Mouse (Mus musculus) neural tube, embryonic 15.5 days (tissue): ENCODE data around the gene Cdc14b. TPM values are rescaled to one million over a fixed set of nuclear protein-coding genes. Genes with fewer than 3 reads are reported as not detected.

Experiments used
- ATAC-seq: fragments of 200-750 bp; cut with Nextera tagmentation; 2 replicates; pipeline ENCODE4 v1.8.0; 2017; ENCODE audit warnings: mild to moderate bottlenecking, moderate TSS enrichment, moderate library complexity; ENCODE audit not compliant: low FRiP score
- H3K27ac ChIP-seq: fragments of 300-500 bp; sonication (generic); replicated peaks from 2 replicates; pipeline ENCODE4 v1.5.1; 2015; ENCODE audit warnings: mild to moderate bottlenecking, inconsistent platforms
- H3K27me3 ChIP-seq: fragments of 300-500 bp; sonication (generic); replicated peaks from 2 replicates; pipeline ENCODE4 v1.6.1; 2015; ENCODE audit warnings: inconsistent platforms
- H3K36me3 ChIP-seq: fragments of 300-500 bp; sonication (generic); 2 replicates; pipeline ENCODE4 v1.6.1; 2015; ENCODE audit warnings: inconsistent platforms
- H3K4me1 ChIP-seq: fragments of 300-500 bp; sonication (generic); 2 replicates; pipeline ENCODE4 v1.6.1; 2015; ENCODE audit warnings: inconsistent platforms
- H3K4me2 ChIP-seq: fragments of 300-500 bp; sonication (generic); 2 replicates; pipeline ENCODE4 v1.6.1; 2015; ENCODE audit warnings: inconsistent platforms, mild to moderate bottlenecking, moderate library complexity
- H3K4me3 ChIP-seq: fragments of 300-500 bp; sonication (generic); replicated peaks from 2 replicates; pipeline ENCODE4 v1.5.1; 2015; ENCODE audit warnings: mild to moderate bottlenecking, inconsistent platforms
- H3K9ac ChIP-seq: fragments of 300-500 bp; sonication (generic); replicated peaks from 2 replicates; pipeline ENCODE4 v1.6.1; 2015; ENCODE audit warnings: mild to moderate bottlenecking, inconsistent platforms
- H3K9me3 ChIP-seq: fragments of 300-500 bp; sonication (generic); replicated peaks from 2 replicates; pipeline ENCODE4 v1.6.1; 2016; ENCODE audit warnings: inconsistent platforms
- WGBS: fragments of 180-500 bp; shearing (Covaris S2); methylation state at CpG from one replicate; pipeline ENCODE4 v1.1.7; 2015; ENCODE audit warnings: mixed read lengths; 5-methylcytosine and 5-hydroxymethylcytosine counted together
- polyA plus RNA-seq: library from polyadenylated mRNA; unstranded; fragments of >200 nt; fragmentation: Nextera tagmentation; extraction: Ambion mirVana; gene quantifications from 2 replicates; pipeline ENCODE4 v1.2.1, GENCODE M21; 2015

The Cdc14b gene
- polyA plus RNA-seq, 1 experiment from 2014 or later: 2.8 TPM

- 92% methylated on average over 4 of the region's 4 CpGs for WGBS
- Histone ChIP-seq H3K9ac (no peak overlapping the region), H3K4me2 (no peak overlapping the region), H3K9me3 (no peaks in the 10 kb centered on the region), H3K36me3 (no peaks in the 10 kb centered on the region), H3K4me3 (no peak overlapping the region), H3K4me1 (no peaks in the 10 kb centered on the region), H3K27me3 (no peaks in the 10 kb centered on the region), H3K27ac (no peak overlapping the region)
- ATAC-seq: no peak
Observed at GRCm38 (mm10) chr13:64226725-64227124, 48.4 kb downstream of the Cdc14b start.

GRCm38 (mm10) chr13:64225738-64226137, 49.4 kb downstream of the Cdc14b start:
- WGBS: 94% methylated on average over 3 of the region's 3 CpGs
- Histone ChIP-seq H3K9ac (no peak overlapping the region), H3K27ac (no peak overlapping the region), H3K4me3 (no peak overlapping the region), H3K4me2 (no peak overlapping the region), H3K36me3 (no peaks in the 10 kb centered on the region), H3K27me3 (no peaks in the 10 kb centered on the region), H3K4me1 (no peaks in the 10 kb centered on the region), H3K9me3 (no peaks in the 10 kb centered on the region)
- ATAC-seq: no peak

- no peaks in the 10 kb centered on the region for H3K4me1 ChIP-seq
- no peak overlapping the region for H3K4me3 ChIP-seq
- no peaks in the 10 kb centered on the region for H3K9me3 ChIP-seq
- H3K27ac ChIP-seq: no peak overlapping the region
- H3K27me3 ChIP-seq: no peaks in the 10 kb centered on the region
- no peaks in the 10 kb centered on the region for H3K36me3 ChIP-seq
- ATAC-seq: no peak
- no peak overlapping the region for H3K4me2 ChIP-seq
- no peak overlapping the region for H3K9ac ChIP-seq
- WGBS: 95% methylated on average over 5 of the region's 5 CpGs
Observed at GRCm38 (mm10) chr13:64214891-64215290, 60.2 kb downstream of the Cdc14b start.

GRCm38 (mm10) chr13:64211995-64212603, 63.0 kb downstream of the Cdc14b start:
- no peak for ATAC-seq
- no peak overlapping the region for H3K4me2 ChIP-seq
- no peaks in the 10 kb centered on the region for H3K27me3 ChIP-seq
- H3K27ac ChIP-seq: no peak overlapping the region
- WGBS: 92% methylated on average over 5 of the region's 5 CpGs
- H3K4me3 ChIP-seq: no peak overlapping the region
- H3K9me3 ChIP-seq: no peaks in the 10 kb centered on the region
- no peaks in the 10 kb centered on the region for H3K4me1 ChIP-seq
- no peaks in the 10 kb centered on the region for H3K36me3 ChIP-seq
- H3K9ac ChIP-seq: no peak overlapping the region

GRCm38 (mm10) chr13:64208146-64208545, 66.9 kb downstream of the Cdc14b start:
- Histone ChIP-seq H3K4me3 (no peak overlapping the region), H3K36me3 (no peaks in the 10 kb centered on the region), H3K4me1 (no peaks in the 10 kb centered on the region), H3K4me2 (no peak overlapping the region), H3K27ac (no peak overlapping the region), H3K9ac (no peak overlapping the region), H3K9me3 (no peaks in the 10 kb centered on the region), H3K27me3 (no peaks in the 10 kb centered on the region)
- no peak for ATAC-seq
- WGBS: 89% methylated on average over 6 of the region's 6 CpGs

GRCm38 (mm10) chr13:64205186-64205585, 69.9 kb downstream of the Cdc14b start:
- WGBS: 44% methylated on average over 2 of the region's 2 CpGs
- H3K36me3 ChIP-seq: no peaks in the 10 kb centered on the region
- no peaks in the 10 kb centered on the region for H3K4me1 ChIP-seq
- H3K4me2 ChIP-seq: no peak overlapping the region
- H3K27me3 ChIP-seq: no peaks in the 10 kb centered on the region
- H3K4me3 ChIP-seq: no peak overlapping the region
- no peaks in the 10 kb centered on the region for H3K9me3 ChIP-seq
- no peak for ATAC-seq
- H3K27ac ChIP-seq: no peak overlapping the region
- no peak overlapping the region for H3K9ac ChIP-seq

GRCm38 (mm10) chr13:64204726-64205125, 70.4 kb downstream of the Cdc14b start:
- Histone ChIP-seq H3K4me1 (no peaks in the 10 kb centered on the region), H3K36me3 (no peaks in the 10 kb centered on the region), H3K4me3 (no peak overlapping the region), H3K9ac (no peak overlapping the region), H3K27ac (no peak overlapping the region), H3K27me3 (no peaks in the 10 kb centered on the region), H3K4me2 (no peak overlapping the region), H3K9me3 (no peaks in the 10 kb centered on the region)
- 86% methylated on average over 2 of the region's 2 CpGs for WGBS
- no peak for ATAC-seq

GRCm38 (mm10) chr13:64200911-64201310, 74.2 kb downstream of the Cdc14b start:
- Histone ChIP-seq H3K4me1 (no peaks in the 10 kb centered on the region), H3K36me3 (no peaks in the 10 kb centered on the region), H3K9ac (no peak overlapping the region), H3K4me3 (no peak overlapping the region), H3K27ac (no peak overlapping the region), H3K4me2 (no peak overlapping the region), H3K27me3 (no peaks in the 10 kb centered on the region), H3K9me3 (no peaks in the 10 kb centered on the region)
- WGBS: 96% methylated on average over 4 of the region's 4 CpGs
- ATAC-seq: no peak

- H3K27me3 ChIP-seq: no peaks in the 10 kb centered on the region
- H3K4me2 ChIP-seq: no peak overlapping the region
- H3K27ac ChIP-seq: no peak overlapping the region
- no peaks in the 10 kb centered on the region for H3K36me3 ChIP-seq
- 90% methylated on average over 4 of the region's 4 CpGs for WGBS
- no peak overlapping the region for H3K9ac ChIP-seq
- no peaks in the 10 kb centered on the region for H3K4me1 ChIP-seq
- ATAC-seq: no peak
- no peak overlapping the region for H3K4me3 ChIP-seq
- no peaks in the 10 kb centered on the region for H3K9me3 ChIP-seq
Observed at GRCm38 (mm10) chr13:64198310-64198709, 76.8 kb downstream of the Cdc14b start.

- no peaks in the 10 kb centered on the region for H3K4me1 ChIP-seq
- no peak overlapping the region for H3K4me2 ChIP-seq
- 87% methylated on average over 6 of the region's 6 CpGs for WGBS
- no peak for ATAC-seq
- H3K27ac ChIP-seq: no peak overlapping the region
- H3K4me3 ChIP-seq: no peak overlapping the region
- H3K27me3 ChIP-seq: no peaks in the 10 kb centered on the region
- no peaks in the 10 kb centered on the region for H3K9me3 ChIP-seq
- H3K9ac ChIP-seq: no peak overlapping the region
- H3K36me3 ChIP-seq: no peaks in the 10 kb centered on the region
Observed at GRCm38 (mm10) chr13:64197899-64198298, 77.2 kb downstream of the Cdc14b start.

- Histone ChIP-seq H3K27me3 (no peaks in the 10 kb centered on the region), H3K9ac (no peak overlapping the region), H3K4me2 (no peak overlapping the region), H3K4me3 (no peak overlapping the region), H3K9me3 (no peaks in the 10 kb centered on the region), H3K4me1 (no peaks in the 10 kb centered on the region), H3K36me3 (peaks cover 49% of the 10 kb centered on the region), H3K27ac (no peak overlapping the region)
- ATAC-seq: no peak
Observed at GRCm38 (mm10) chr13:64187065-64187464, 88.0 kb downstream of the Cdc14b start.

GRCm38 (mm10) chr13:64186516-64186915, 88.6 kb downstream of the Cdc14b start:
- ATAC-seq: no peak
- Histone ChIP-seq H3K4me1 (no peaks in the 10 kb centered on the region), H3K9me3 (no peaks in the 10 kb centered on the region), H3K27me3 (no peaks in the 10 kb centered on the region), H3K4me2 (no peak overlapping the region), H3K27ac (no peak overlapping the region), H3K9ac (no peak overlapping the region), H3K4me3 (no peak overlapping the region), H3K36me3 (peaks cover 54% of the 10 kb centered on the region)
- 93% methylated on average over 4 of the region's 4 CpGs for WGBS

GRCm38 (mm10) chr13:64185586-64185985, 89.5 kb downstream of the Cdc14b start:
- WGBS: 94% methylated on average over 9 of the region's 9 CpGs
- no peak for ATAC-seq
- Histone ChIP-seq H3K36me3 (peaks cover 54% of the 10 kb centered on the region), H3K4me2 (no peak overlapping the region), H3K4me3 (no peak overlapping the region), H3K27ac (no peak overlapping the region), H3K27me3 (no peaks in the 10 kb centered on the region), H3K9ac (no peak overlapping the region), H3K4me1 (no peaks in the 10 kb centered on the region), H3K9me3 (no peaks in the 10 kb centered on the region)
